Mouse (Mus musculus) thymus, postnatal 25 days (tissue): ENCODE measurements around the gene Mlxipl.

ENCODE experiments used
- DNase-seq: peaks from one replicate; pipeline ENCODE4 v3.0.0; 2022

Mlxipl gene

GRCm38 (mm10) chr5:135149053-135149819 lies 59.5 kb downstream of the Mlxipl start, which contains the start of gene Tbl2:
TSS of gene Tbl2 (plus strand) at chr5:135149657.
- DNase-seq = peak; percentile 99

DNA sequence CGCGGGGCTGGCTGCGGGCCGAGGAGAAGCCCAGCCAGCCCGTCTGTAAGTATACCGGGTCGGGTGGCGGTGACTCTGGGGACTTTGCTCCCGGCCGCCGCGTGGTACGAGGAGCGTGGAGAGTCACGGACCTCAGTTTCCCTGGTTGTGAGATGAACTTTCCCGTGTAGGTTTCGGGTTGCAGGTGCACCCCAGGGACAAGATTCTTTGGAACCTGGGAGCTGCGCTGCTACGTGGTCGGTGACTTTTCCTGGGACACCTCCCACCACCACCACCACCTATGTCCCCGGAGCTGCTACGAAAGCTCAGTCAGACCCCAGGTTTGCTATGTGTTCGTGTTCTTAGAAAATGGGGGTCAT lies 60.1 kb downstream of the Mlxipl start:
- DNase-seq = no peak

GRCm38 (mm10) chr5:135156496-135156895 lies 66.8 kb downstream of the Mlxipl start:
- no peak for DNase-seq

GRCm38 (mm10) chr5:135161221-135161620 lies 71.5 kb downstream of the Mlxipl start:
- no peak for DNase-seq

DNA sequence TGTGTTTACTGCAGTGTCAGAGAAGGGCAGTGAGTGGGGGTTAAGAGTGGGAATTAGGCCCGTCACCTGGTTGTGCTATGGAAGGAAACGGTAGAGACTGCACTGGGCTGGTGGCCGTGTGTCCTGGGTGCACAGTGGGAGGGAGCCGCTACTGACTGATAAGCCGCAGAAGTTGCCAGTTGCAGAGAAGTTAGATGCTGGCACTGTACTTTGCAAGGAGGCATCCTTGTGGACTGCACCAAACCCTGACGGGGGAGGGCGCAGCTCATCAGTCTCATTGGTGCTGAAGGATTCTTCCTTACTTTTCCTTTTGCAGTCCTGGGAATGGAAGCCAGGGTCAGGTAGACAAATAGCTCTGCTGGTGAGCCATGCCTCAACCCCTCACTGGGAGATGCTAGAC lies 72.0 kb downstream of the Mlxipl start:
- no peak for DNase-seq

- DNase-seq = no peak
Observed at GRCm38 (mm10) chr5:135162361-135162760, 72.7 kb downstream of the Mlxipl start.

- no peak for DNase-seq
Observed at GRCm38 (mm10) chr5:135162821-135163220, 73.1 kb downstream of the Mlxipl start.

DNA sequence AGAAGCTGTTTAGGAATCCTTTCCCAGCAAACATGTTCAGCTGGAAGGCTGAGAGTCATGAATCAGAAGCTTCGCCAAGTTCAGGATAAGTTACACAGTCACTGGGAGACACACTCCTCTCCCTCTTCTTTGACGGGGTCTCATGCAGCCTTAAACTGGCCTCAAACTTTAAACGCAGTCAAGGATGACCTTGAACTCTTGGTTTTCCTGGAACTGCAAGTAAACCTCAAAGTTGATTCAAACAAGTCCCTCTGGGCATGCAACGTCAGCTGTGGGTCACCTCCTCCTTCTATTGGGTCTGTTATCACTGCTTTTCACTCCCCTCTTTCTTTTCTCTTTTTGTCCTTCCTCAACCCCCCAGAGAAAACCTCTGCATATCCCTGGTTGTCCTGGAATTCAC lies 77.2 kb downstream of the Mlxipl start:
- DNase-seq = no peak

- DNase-seq = no peak
Observed at GRCm38 (mm10) chr5:135167469-135167868, 77.8 kb downstream of the Mlxipl start.

- peak; percentile 96 for DNase-seq
Observed at GRCm38 (mm10) chr5:135168063-135169062, 78.7 kb downstream of the Mlxipl start, which contains the start of gene Bcl7b. TSS of gene Bcl7b (plus strand) at chr5:135168283.

GRCm38 (mm10) chr5:135169479-135169878 lies 79.8 kb downstream of the Mlxipl start:
- DNase-seq = no peak

DNA sequence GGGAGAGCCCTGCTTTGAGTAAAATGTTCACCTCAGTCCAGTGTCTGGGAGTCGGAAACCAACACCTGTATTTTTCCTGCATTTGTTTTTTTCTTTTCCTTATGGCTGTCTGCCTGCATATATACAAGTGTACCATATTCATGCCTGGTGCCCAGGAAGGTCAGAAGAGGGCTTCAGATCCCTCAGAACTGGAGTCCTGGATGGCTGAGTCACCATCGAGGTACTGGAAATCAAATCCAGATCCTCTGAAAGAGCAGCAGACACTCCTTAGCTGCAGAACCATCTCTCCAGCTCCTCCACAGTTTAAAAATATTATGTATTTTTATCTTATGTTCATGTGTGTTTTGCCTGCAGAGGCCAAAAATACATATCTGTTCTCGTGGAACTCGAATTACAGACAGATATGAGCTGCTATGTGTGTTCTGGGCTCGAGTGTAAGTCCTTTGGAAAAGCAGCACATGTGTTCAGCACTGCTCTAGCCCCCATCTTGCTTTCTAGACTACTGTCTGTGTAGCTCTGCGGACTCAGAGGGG lies 82.1 kb downstream of the Mlxipl start:
- no peak for DNase-seq

DNA sequence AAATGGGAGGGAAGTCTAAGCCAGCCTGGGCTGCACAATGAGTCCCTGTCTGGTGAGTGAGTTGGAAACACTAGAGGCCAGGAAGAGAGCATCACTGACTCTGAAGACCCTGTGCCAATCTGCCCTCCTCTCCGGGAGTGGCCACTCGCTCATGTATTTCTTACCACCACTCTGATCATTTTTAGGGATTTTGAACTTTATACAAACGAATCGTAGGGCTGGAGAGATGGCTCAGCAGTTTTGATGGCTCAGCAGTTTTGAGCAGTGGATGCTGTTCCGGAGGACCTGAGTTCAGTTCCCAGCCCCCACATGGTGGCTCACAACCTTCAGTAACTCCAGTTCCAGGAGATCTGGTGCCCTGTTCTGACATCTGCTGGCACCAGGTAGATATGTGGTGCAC lies 83.3 kb downstream of the Mlxipl start:
- no peak for DNase-seq

- DNase-seq = no peak
Observed at GRCm38 (mm10) chr5:135175086-135175485, 85.4 kb downstream of the Mlxipl start.

DNA sequence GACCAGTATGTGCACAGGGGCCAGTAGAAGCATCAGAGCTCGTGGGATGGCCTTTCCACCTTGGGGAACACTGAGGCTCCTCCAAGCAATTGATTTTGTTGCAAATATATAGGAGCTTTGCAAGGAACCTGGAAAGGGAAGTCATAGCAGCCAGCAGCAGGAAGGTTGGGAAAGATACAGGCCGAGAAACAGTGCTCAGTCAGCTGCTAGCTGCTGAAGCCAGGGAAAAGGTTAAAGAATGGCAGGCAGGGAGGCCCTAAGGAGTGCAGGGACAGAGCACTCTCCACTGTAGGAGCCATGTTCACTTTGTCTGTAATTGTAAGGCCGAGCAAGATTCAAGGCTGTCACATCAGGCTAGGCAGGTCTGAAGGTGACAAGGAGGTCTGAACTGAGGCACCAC lies 88.8 kb downstream of the Mlxipl start:
- no peak for DNase-seq

DNA sequence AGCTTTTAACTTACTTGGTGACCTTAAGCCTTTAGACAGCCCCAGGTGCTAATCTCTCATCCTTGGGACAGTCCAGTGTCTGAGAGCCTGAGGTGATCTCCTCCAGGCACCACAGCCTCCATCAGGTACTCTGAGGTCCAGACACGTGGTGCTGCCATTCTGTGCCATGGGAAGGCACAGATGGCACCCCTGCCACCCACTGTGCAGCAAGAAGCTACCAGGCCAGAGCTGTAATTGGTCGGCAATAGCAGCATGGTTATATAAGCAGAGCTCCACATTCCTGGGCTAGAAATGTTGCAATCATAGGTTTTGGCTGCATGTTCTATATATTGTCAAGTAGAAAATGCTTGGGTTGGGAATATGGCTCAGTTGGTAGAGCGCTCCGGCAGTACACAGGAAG lies 89.3 kb downstream of the Mlxipl start:
- no peak for DNase-seq

DNA sequence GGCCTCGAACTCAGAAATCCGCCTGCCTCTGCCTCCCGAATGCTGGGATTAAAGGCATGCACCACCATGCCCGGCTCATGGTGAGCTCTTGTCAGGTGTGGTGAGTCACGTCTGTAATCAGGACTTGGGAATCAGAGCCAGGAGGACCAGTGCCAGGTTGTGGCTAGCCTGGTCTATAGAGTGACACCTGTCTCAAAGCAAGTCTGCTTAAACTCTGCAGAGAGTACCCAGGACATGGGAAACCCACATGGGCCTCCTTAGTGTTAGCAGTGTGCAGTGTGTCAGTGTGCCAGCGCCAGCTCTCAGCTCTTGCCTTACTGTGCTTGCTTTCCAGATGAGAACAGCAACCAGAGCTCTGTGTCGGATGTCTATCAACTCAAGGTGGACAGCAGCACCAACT lies 89.9 kb downstream of the Mlxipl start:
- DNase-seq = no peak

DNA sequence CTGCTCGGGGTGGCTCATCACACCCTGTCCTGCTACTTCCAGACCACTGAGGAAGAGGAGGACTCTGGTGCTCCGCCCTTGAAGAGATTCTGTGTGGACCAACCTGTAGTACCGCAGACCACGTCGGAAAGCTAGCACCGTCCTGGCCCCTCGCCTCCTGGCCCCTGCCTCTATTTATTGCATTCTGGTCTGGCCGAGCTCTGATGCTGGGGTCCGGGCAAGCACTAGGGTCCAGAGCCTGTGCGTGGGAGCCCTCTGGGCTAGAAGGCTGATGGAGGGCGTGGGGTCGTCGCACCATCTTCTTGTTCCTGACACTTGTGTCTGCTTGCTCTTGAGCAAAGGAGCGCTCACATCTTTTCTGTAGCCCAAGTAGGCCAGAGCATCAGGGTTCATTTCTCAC lies 91.1 kb downstream of the Mlxipl start:
- no peak for DNase-seq

GRCm38 (mm10) chr5:135181776-135182175 lies 92.1 kb downstream of the Mlxipl start:
- DNase-seq = no peak

DNA sequence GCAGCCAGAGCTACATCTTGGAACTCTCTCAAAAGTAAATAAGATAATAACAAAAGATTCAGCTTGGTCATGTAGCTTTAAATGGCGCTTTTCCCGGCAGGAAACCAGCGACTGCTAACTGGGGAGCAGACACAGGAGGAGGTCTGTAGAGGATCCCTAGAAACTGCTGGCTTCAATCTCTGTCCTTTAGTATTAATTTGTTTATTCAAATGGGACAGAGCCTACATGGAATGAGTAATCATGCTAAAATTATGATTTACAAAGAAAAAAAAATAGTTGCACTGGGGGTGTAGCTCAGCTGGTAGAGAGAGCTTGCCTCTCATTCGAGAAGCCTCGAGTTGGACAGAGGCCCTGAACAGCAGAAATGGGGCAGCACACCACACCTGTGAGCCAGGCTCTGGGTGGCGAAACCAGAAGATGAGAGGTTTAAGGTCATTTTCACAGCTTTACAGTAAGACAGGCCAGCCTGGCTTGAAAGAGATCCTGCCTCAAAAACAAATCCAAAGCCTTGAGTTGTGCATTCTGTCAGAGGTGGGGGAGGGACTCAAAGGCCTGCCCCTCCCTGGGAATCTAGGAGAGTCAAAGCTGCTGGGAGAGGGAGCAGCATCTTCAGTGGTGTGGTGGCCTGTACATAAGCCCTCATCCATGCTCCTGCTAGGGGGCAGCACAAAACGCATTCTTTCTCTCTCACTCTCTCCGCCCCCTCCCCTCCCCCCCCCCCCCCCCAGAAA lies 93.6 kb downstream of the Mlxipl start:
- no peak for DNase-seq

DNA sequence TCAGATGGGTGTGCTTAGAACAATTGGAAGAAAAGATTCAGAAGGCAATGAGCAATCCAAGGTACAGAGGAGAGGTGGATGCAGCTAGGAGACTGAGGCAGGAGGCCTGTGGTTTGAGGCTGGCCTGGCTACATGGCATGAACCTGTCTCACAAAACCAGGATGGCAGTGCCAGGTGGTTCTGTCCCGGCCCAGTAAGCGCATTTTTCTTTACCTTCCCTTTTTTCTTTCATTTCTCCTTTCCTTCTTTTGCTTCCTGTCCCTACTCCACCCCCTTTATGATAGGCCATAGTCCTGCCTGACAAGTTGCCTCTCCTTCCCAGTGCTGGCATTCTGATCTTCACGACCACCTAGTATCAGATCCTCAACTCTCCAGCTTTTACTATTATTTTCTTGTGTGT lies 95.3 kb downstream of the Mlxipl start:
- DNase-seq = no peak

DNA sequence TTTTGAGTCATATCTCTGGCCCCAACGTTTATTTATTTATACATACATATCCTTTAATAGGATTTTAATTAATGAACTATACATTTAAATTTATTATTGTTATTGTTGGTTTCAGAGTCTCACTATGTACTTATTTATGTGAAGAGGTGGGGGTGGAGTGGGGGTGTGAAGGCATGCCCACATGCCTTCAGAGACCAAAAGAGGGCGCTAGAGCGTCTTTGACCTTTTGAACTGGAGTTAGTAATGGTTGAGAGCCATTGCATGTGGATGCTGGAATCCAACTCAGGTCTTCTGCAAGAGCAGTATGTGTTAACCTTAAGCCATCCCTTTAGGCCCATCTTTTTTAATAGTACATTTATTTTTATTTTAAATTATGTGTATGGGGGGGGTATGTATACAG lies 95.9 kb downstream of the Mlxipl start:
- peak; percentile 35 for DNase-seq

- no peak for DNase-seq
Observed at GRCm38 (mm10) chr5:135186231-135186620, 96.5 kb downstream of the Mlxipl start.
